Mouse (Mus musculus) layer of hippocampus, postnatal 25 days (tissue): ENCODE measurements at regions not wholly inside any gene's neighbourhood (a gene's known extent, or its start where the extent isn't known, plus 50 kb on each side); places are given as distances from the start of the nearest gene placed in this dataset.
"Not testable (repeated sequence)": the region's sequence is repeated elsewhere in the genome, so short reads cannot be mapped to it uniquely, and the experiment has no call there.

Source experiments
- DNase-seq, 2 experiments: peaks; one replicate each; pipeline ENCODE4 v3.0.0; 2022; ENCODE audit warnings: mixed read lengths in 2 of 2, low spot score in 1 of 2; ENCODE audit errors: extremely low spot score in 1 of 2

DNA sequence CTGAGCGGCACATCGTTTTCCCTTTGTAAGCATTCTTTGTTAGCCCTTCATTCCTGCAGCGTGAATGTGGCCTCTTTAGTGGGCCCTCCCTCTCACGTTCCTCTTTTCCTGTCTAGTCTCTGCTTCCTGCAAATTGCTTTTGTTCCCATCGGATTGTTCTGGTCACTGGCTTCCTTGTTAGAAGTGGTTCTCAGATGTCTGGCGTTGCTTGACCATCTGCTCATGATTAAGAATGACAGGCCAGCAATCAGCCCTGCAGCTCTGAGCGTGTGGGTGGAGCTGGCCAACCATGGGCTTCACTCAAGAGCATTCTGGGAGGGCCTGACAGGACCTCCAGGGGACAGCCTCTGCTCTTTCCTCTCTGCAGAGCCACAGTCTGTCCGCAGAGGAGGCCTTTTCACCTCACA lies 297.5 kb downstream of the Eipr1 start:
- DNase-seq = no peak

DNA sequence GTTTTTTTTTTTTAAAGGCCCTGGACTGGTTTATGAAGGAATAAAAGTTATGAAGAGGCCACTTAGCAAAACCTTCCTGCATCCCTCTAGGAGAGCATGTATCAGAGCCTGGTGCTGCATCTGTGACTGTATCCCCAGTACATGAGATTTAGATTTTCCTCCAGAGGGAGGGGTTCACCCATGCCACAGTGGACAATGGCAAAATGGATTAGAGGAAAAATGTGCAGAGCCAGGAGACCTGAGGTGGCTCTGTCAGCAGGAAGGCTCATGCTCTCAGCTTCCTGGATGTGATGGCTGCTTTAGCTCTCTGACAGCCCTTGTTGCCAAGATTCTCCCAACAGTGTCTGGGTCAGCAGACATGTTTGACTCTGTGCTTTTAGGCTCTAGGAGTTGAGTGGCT lies 298.2 kb downstream of the Eipr1 start:
- DNase-seq = no peak

DNA sequence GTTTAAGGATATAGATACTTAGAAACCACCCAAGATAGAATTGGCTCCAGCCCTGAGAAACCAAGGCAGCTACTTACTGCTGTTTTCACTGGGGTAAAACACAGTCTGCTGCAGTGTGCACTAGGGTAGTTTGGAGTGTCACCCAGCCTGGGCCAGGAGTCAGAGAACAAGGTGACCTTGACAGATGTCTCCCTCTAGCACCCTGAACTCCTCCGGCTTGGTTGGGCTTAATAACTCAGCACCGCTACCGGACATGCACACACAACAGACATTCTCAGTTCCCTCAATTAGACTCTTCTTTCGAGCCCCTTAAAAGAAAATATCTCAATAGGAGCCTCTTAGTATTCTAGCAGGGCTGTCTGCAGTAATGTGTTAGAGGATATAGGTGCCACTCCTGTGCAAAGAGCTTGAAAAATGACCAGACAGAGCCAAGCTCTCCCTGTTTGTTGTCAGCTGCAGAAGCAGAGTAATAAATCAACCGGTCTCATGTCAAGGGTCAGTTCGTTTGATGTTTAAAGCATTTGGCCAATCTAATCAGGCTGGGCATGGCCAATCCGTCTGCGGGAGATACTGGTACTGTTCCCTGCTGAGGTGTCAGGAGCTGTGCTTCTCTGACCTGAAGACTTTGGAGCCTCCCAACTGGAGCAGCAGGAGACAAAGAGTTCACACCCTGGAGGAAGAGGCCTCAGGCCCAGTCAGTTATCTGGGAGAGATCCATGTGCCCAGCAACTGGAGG lies 299.1 kb downstream of the Eipr1 start:
- no peak for DNase-seq

DNA sequence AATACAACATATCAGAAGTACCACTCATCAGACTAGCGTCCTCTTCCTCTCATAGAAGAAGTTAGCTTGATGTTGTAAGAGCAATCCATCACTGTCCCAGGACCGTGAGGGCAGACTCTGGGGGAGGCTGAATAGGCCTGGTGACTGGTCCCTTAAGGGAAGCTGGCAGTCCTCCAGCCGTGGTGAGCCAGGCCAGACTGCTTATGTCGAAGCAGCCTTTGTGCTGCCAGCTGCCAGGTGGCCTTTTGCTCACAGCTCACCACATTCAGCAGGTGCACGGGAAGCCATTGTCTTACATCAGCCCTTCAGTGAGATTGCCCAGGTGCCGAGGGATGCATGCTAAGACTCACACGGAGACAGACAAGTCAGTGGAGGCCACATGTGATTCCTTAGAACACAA lies 302.8 kb downstream of the Eipr1 start:
- no peak for DNase-seq

DNA sequence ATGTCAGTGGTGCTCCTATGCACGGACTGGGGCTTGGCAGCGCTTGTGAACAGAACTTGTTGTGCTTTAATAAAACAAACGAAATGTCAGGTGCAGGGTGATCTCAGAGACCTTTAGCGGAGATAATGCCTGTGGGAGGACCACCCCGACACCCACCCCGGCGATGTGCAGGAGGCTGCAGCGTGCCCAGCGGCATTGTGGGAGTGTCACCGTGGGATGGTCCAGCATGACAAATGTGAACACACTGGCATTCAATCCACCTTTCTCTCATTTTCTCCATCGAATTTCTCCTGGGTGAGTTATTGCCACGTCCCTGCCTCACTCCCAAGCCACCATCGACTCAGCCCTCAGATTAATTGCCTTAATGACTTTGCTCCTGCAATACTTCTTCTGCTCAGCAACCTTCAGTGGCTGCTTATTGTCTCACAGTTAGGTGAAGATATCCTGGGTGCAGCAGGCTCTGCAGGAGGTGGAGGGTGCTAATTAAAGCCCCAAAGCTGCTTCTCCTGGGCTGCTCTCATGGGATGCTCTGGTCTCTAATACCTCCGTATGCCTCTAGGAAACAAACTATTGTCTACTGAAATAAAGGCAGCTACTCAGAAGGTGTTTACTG lies 310.5 kb downstream of the Eipr1 start:
- DNase-seq = no peak

DNA sequence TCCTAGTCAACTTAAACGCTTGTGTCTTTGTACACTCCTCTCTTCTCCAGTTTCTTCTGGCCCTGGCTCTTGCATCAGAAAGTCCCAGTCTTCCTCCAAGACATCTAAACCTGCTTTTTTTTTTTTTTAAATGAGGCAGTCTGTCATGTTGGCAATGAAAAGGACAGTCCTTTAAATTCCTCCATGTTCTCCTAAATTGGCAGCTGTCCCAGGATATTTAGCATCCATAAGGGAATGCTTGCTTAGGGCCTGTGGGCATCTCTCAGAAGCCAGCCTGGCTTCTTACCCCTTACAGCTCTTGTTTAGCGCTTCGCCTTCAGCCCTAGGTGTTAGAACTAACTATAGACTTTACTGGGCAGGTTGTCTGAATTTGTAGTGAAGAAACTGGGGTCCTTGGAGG lies 311.2 kb downstream of the Eipr1 start:
- DNase-seq = no peak

DNA sequence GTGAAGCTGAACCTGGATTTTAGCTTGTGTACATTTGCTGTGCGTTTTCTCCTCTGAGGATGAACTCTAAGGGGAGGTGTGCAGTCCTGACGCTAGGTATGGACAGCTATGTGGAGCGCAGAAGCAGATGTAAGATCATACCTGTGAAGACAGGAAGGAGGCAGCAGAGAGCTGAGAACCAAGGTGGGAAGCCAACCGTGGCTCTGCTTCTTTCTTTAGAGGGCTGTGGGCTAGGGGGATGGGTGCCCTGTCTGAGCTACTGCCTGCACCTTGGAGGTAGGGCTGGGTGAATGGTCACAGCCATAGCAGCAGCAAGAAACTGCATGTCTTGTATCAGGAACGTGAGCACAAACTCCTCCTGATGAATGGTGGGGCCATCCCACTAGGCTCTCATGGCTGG lies 316.6 kb downstream of the Eipr1 start:
- no peak for DNase-seq

DNA sequence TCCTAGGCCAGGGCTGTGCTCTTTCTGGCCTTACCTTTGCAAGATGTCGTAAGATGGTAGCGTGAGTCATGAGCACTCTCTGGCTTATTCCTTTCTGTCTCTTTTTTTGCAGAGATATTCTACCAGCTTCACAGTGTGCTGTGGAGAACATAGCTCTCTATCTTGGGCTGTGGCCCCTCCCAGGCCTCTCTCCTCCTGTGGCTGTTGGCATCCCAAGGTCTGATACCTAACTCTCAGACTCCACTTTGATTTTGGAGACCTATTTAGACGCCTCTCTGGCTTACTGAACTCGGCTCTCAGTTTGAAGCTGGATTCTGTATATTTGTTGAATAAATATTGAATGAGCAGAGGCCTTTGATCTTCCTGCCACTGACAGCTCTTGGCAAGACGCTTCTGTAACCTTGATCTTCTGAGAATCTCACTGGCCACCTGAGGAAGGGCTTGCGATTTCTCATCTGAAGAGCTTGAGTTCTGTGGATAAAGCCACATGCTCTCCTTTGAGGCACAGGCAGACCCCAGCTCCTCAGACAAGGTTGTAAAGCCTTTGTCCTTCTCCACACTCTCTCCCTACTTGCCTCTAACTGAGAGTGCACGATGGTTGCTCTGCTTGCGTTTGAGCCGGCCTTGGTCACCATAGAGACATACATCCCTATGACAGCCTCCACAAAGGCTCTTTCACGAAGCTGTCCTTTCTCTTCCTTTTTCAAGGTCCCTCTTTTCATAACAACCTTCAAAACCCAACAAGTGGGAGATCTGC lies 323.7 kb downstream of the Eipr1 start:
- DNase-seq = no peak

DNA sequence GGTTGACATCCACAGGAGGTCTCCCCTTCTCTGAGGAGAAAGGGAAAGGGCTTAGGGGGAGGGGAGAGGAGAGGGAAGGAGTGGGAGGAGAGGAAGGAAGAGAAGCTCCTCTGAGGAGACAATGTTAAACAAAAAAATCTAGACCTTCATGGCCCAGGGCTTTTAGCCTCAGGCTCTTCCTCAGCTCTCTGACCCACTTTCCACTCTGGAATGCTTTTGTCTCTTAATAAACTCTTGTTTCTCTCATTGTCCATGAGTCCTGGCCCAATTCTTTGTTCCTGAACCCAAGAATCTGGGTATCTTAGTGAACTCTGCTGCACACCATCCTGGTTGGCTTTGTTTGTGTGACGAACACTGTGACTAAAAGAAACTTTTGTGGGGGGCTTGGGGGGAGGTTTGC lies 325.0 kb downstream of the Eipr1 start:
- DNase-seq = no peak

DNA sequence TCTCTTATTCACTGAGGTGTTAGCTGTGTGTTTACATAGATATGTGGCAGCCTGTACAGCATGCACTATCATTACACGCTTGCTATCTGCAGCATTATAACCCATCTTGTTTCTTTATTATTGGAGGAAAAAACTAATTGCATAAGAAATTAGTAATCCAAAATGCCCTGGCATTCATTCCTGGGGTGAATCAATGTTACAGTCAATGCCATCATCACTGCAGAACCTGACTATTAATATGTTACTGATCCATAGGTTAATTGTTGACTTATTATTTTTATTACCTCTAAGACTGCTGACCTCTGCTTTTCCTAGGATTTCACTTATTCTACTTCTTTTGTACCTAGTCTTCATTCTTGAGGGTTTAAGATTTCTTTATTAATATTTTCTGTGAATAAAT lies 327.4 kb downstream of the Eipr1 start:
- DNase-seq = no peak

DNA sequence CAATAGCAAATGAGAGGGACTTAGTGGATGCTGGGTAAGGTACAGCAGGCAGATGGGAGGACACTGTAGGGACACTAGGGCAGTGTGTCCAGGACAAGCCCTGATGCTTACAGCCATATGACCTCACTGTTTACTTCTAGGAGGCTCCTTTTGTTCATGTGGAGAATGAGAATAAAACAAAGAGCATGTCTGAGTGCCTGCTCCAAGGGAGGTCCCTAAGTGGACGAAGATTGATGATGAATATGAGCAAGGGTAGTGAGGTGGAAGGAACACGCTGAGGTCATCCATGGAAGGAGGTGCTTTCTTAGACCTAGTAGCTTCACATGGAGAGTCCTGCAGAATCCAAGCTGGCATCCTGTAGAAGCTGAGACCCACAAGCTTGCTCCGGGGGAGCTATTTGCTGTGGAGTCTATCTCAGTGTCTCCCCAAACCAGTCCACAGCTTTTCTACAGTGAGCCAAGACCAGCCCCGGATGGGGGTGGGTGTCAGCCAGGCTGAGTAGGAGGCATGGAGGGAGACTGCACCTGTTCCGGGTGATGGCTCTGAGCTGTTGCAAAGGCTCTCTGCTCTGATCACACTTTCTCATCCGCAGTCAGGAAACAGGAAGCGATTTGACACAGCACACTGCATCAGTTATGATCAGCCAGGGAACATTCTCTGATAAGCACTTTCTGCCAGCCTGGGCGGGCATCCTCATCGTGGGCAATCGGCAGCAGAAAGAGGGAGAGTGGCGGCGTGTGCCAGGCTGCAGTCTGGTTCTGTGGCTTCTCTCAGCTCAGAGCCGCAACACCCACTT lies 332.0 kb downstream of the Eipr1 start:
- peak; percentile 45 to 51 for DNase-seq

DNA sequence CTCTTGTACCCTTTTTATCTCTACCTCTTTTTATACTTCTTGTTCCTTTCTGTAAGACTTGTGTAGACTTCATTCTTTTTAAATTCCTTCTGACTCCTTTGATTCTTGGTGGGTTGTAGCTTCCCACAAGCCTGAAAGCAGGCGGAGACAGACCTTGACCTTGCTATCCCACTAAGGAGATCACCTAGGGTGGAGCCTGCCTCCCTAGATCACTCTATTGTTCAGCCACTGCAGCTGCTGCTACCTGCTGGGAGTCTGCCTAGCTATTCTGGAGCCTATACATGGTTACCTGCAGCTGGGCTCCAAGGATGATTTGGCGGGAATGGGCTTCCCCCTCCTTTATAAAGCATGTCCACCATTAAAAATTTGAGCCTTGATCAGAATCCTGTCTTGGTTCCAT lies 335.6 kb downstream of the Eipr1 start:
- not testable (repeated sequence) for DNase-seq

DNA sequence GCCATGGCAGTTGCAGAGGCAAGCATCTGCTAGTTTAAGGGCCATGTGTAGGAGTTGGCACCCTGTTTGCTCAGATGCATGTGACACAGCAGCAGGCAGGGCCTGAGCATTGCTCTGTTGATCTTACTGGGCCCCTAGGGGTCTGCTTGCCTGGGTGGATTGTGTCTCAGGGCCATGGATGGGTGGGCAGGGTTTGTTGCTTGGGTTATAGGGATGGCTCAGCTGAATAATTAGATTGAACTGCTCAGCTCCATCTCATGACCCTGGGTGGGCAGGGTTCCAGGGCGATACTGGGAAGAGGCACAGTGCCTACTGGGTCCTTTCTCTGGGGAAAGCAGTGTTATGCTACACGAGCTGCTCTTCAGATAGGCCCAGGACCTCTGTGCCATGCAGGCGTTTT lies 338.0 kb downstream of the Eipr1 start:
- no peak for DNase-seq

DNA sequence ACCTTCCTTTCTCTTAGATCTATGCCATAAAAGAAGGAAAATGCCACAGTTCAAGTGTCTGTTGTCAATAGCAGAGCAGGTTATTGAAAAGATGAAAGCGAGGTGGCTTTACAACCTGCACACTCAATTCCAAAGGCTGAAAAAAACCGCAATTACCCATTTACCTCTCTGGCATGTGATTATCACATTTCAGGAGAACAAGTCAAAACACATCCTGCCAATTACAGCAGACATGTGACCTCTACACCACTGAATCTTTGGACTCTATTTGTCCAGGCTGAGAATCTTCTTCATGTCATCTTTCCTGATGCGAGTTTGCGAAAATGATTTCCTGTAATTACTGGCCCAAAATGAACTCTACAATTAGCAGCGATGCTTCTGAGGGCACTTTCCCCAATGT lies 338.8 kb downstream of the Eipr1 start:
- no peak for DNase-seq

DNA sequence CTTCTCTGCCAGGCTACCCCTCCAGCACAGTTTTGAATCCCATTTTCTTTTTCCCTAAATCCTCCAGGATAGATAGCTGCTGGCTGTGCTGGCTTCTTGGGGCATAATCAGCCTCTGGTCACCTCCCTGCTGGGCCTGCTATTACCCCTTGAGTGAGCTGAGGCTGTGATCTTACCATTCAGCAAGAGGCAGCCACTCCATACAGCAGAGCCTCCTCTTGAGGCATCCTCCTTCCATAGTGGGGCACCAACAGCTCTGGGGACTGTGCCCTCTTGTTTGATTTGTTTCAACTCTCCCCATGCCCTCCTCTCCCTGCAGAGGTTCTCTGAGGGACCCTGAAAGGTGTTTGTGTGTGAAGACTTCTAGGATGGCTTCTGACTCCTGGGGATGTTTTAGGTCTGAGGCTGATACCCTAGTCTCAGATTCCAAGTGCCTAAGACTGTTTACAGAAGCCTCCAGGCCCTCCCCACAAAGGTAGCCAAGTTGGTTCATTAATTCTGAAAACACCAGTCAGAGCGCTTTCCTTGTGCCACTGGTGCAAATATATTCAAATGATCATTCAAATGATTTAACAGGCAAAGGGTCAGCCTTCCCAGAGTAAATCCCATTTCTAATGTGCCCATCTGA lies 343.9 kb downstream of the Eipr1 start:
- no peak for DNase-seq

DNA sequence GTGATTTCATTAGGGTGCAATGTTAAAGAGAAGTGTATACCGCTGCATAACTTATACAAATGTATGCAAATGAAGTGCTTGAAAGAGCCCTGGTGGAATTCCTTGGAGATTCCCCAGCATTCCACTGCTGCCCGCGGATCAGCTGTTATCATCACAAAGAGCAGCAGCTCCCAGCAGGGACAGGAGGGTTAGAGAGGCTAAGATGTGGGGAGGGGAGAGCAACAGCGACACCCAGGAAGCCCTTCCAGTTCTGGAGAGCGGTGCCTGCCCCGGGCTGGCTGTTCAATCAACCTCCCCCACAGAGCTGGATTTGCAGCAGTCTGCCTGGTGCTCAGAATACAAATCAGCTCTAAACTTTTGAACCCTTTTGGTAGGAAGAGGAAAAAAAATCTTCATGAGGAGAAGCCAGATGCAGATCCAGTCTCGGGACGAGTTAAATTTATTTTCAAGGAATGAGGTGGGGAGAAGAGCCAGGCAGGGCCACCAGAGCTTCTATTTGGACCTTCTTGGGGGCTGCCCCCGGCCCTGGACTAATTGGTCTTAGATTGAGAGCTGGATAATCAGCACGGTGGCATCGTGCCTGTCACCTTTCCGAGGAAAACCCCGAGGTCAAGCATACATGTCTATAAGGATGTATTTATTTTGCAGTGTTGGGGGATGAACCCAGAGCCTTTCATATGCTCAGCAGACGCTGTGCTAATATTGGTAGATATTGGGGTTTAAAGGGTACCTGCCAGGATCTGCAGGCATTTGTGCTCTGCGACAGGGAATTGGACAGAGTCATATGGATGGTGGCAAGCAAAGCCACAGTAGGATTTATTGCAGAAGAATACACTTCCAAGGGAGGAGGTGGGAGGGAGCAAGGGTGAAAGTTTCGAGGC lies 344.7 kb downstream of the Eipr1 start:
- DNase-seq = peak in 1 of 2 experiments; percentile 33

DNA sequence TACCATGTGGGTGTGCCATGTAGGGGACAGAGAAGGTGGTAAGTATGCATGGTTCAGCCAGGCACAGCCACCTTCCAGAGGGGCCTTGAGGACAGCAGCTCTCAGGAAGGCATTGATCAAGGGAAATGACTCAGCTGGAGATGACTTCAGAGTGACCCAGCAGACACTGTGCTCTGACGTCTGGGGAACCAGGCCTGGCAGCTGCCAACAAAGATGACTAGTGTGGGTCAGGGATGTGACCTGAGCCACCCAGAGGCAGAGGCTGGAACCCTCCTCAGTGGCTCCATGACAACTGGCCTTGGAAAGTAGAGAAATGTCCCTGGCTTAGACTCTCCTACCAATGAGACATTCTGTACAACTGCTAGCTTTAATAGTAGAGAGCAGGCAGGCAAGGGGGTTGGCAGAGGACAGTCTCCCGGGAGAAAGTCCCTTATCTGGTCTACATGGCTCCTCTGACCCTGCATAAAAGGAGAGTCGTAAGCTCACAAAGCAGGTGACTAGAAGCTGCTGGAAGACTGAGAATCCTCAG lies 348.5 kb downstream of the Eipr1 start:
- no peak for DNase-seq

DNA sequence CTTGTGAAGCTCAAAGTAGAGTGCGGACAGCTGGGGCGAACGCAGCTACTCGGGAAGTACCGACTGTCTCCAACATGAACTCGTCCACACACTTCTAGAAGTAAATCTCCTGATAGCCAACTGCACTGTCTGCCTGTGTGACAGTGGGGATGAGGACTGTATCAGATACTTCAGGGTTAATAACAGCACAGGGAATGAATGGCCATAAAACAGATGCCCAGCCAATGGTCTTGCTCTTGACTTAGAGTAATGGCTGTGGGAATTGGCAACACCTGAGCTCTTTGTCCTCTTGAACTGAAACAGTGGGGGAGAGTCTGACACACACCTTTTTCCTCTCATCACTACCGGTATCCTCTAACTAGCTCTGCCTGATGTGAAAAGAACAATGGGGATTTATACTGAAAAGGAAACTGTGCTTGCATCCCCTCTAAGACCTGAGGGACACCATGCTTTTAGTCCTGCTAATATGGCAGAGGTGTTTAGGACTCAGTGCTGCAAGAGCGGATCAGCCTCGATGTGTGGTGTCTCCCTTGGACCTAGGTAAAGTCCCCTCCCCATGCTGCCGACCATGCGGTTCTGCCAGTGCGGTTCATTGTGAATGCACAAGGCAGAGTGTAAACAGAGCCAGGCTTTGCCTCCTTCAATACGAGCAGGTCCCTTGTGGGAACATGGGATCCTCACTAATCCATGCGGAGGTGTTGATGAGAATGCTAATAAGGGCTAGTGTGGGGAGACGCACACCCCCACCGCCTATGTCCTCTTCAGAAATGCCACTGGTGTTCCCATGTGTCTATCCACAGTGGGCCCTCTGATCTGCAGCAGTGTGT lies 355.5 kb downstream of the Eipr1 start:
- DNase-seq = no peak

DNA sequence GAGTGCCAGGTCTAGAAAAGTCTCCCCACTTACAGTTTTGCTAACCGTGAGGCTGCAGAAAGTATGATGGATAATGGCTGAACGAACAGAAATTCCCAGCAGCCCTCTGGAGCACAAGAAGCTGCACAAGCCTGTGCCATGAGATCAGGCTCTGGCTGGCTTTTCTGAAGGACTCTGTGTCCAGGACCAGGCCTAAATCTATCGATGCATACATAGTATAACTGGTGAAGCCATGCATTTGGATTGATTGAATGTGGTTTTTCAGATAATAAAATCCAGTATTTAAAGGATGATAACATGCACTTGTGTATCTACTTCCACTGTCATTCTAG lies 356.1 kb downstream of the Eipr1 start:
- DNase-seq = no peak
